Mouse (Mus musculus) stomach, postnatal 0 days (tissue): ENCODE results near the gene Scgn. TPM values are rescaled to one million over a fixed set of nuclear protein-coding genes. Genes with fewer than 3 reads are reported as not detected.

Experiments used
- ATAC-seq: fragments of 200-750 bp; cut with Nextera tagmentation; 2 replicates; pipeline ENCODE4 v1.8.0; 2017; ENCODE audit not compliant: low FRiP score, low TSS enrichment
- DNase-seq: peaks from one replicate; pipeline ENCODE4 v3.0.0-alpha.2; 2016; ENCODE audit warnings: low spot score
- H3K27ac ChIP-seq: fragments of 300-500 bp; sonication (generic); replicated peaks from 2 replicates; pipeline ENCODE4 v1.5.1; 2014; ENCODE audit warnings: mild to moderate bottlenecking, control low read depth
- H3K27me3 ChIP-seq: fragments of 300-500 bp; sonication (generic); 2 replicates; pipeline ENCODE4 v1.6.1; 2014; ENCODE audit warnings: low read length; ENCODE audit not compliant: control insufficient read depth, insufficient read depth
- H3K36me3 ChIP-seq: fragments of 300-500 bp; sonication (generic); 2 replicates; pipeline ENCODE4 v1.6.1; 2014; ENCODE audit warnings: low read length, mixed read lengths; ENCODE audit not compliant: control insufficient read depth, insufficient read depth
- H3K4me1 ChIP-seq: fragments of 300-500 bp; sonication (generic); replicated peaks from 2 replicates; pipeline ENCODE4 v1.6.1; 2014; ENCODE audit warnings: antibody characterized with exemption; ENCODE audit not compliant: control insufficient read depth, insufficient read depth
- H3K4me2 ChIP-seq: fragments of 300-500 bp; sonication (generic); replicated peaks from 2 replicates; pipeline ENCODE4 v1.6.1; 2014; ENCODE audit warnings: low read depth, mild to moderate bottlenecking, control low read depth, moderate library complexity
- H3K4me3 ChIP-seq: fragments of 300-500 bp; sonication (generic); 2 replicates; pipeline ENCODE4 v1.5.1; 2014; ENCODE audit warnings: low read depth, low read length, control low read depth
- H3K9ac ChIP-seq: fragments of 300-500 bp; sonication (generic); 2 replicates; pipeline ENCODE4 v1.6.1; 2014; ENCODE audit warnings: mild to moderate bottlenecking, low read length, control low read depth, mixed read lengths
- H3K9me3 ChIP-seq: fragments of 300-500 bp; sonication (generic); 2 replicates; pipeline ENCODE4 v1.6.1; 2016; ENCODE audit warnings: low read length; ENCODE audit not compliant: control insufficient read depth
- CTCF ChIP-seq: IDR thresholded peaks from 2 replicates; pipeline ENCODE4 v1.5.1; 2016; ENCODE audit warnings: antibody characterized with exemption, low read depth, mild to moderate bottlenecking, moderate library complexity
- EP300 ChIP-seq: optimal IDR thresholded peaks from 2 replicates; pipeline ENCODE3; 2016; ENCODE audit warnings: antibody characterized with exemption
- WGBS: fragments of 180-500 bp; shearing (Covaris S2); extraction: QIAGEN DNeasy Blood & Tissue Kit; methylation state at CpG from one replicate; pipeline ENCODE4 v1.1.7; 2014; 5-methylcytosine and 5-hydroxymethylcytosine counted together
- polyA plus RNA-seq: library from polyadenylated mRNA; unstranded; fragments of >200 nt; fragmentation: Nextera tagmentation; extraction: Ambion mirVana; gene quantifications from 2 replicates; pipeline ENCODE4 v1.2.1, GENCODE M21; 2015

Scgn gene
- polyA plus RNA-seq, 1 experiment from 2014 or later, result 10.9 TPM

DNA sequence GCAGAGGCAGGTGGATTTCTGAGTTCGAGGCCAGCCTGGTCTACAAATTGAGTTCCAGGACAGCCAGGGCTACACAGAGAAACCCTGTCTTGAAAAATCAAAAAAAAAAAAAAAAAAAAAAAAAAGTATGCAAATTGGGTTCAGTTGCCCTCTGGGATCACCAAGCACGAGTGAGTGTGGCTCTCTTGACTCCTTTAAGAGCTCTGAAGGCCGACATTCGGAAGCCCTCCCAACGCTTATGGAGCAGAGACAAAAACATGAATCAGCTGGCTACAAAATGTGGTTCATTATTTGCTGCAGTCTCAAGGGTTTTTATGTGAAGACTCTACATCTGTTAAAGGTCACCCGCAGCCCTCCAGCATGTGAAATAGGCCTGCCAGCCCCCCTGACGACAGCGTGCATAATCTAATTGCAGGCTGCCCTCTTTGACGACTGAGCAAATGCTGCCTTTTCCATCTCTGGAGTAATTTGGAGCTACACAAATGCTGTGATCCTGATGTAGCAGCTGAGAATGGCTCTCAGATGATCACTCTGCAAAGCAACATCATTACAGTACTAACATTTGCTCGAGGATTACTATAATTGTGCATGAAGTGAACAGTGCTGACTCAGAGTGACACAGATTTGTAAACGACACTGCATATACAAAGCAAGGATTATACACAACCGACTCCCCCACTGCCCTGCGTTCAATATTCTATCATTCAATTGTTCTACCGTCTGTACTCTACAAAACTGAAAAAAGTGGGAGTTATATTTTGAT, 41.3 kb downstream of the Scgn start:
- TF ChIP-seq CTCF (no peak), EP300 (no peak)
- H3K27ac ChIP-seq, result no peak overlapping the region
- H3K4me3 ChIP-seq, result no peak overlapping the region
- H3K4me2 ChIP-seq, result no peak overlapping the region
- H3K27me3 ChIP-seq, result no peaks in the 10 kb centered on the region
- ATAC-seq (no peak), DNase-seq (no peak)
- H3K9me3 ChIP-seq, result no peaks in the 10 kb centered on the region
- H3K9ac ChIP-seq, result no peak overlapping the region
- no peaks in the 10 kb centered on the region for H3K4me1 ChIP-seq
- 55% methylated on average over 14 of the region's 14 CpGs for WGBS
- H3K36me3 ChIP-seq, result no peaks in the 10 kb centered on the region

DNA sequence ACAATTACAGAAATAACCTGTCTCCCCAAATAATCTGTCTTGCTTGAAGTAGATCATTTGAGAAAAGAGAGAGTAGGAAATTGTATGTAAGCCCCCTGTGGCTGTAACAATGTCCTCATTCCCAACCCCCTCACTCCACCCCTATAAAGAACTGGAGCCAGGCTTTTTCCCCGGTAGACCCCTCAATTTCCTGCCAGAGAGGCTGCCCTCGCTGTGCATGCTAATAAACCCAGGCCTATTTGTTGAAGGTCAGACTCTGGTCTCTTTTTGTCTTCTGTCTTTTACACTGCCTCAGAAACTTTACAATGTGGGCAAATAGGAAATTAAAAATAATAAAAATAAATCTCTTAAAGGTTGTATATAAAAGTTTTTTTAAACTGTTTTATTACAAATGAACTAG, 44.8 kb downstream of the Scgn start:
- Histone ChIP-seq H3K4me1 (no peaks in the 10 kb centered on the region), H3K27ac (no peak overlapping the region), H3K27me3 (no peaks in the 10 kb centered on the region), H3K4me2 (no peak overlapping the region), H3K9me3 (no peaks in the 10 kb centered on the region), H3K4me3 (no peak overlapping the region), H3K36me3 (no peaks in the 10 kb centered on the region), H3K9ac (no peak overlapping the region)
- DNase-seq, result no peak
- TF ChIP-seq CTCF, result no peak
- no peak for TF ChIP-seq EP300
- no peak for ATAC-seq
- 47% methylated on average over 2 of the region's 2 CpGs for WGBS

DNA sequence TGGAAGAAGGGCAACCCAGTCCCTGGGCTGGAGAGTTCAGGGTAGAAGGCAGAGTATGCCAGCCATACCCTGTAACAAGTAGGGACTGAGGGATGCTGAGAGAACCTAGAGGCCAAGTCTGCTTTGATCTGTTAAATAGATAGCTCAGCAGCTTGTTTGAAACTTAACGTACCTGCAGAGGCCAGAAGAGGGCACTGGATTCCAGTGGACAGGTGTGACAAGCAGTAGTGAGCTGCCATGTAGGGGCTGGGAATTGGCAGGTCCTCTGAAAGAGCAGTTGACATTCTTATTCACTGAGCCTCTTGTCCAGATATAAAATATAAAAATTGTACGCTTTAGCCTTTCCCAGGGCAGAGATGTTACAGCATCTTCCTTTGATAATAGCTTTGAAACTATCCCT, 48.2 kb downstream of the Scgn start:
- 49% methylated on average over 2 of the region's 2 CpGs for WGBS
- no peak for DNase-seq

DNA sequence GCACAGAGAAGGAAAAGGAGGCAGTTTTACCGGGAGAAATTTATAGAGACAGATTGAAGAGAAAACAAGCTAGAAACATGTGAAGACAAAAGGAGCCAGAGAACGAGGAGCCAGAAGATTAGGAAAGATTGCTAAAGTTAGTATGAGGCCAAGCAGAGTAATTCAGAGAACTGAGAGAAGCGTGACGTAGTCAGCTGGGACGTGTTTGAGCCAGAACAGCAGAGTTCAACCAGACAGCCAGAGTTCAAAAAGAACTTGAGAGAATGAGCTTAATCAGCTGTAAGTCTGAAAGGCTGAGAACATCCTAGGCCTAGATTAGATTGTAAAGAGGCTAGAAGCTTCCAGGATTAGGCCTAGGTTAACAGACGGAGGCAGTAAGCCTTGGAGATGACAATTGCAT, 50.7 kb downstream of the Scgn start:
- TF ChIP-seq EP300 (no peak), CTCF (no peak)
- DNase-seq, result no peak
- ATAC-seq, result no peak
- no peaks in the 10 kb centered on the region for H3K9me3 ChIP-seq
- no peak overlapping the region for H3K4me3 ChIP-seq
- H3K27me3 ChIP-seq, result no peaks in the 10 kb centered on the region
- 43% methylated on average over 6 of the region's 6 CpGs for WGBS
- H3K27ac ChIP-seq, result 0 out of 2 replicates have a peak overlapping the region, but pooled peaks have one; percentile 35
- H3K4me1 ChIP-seq, result no peaks in the 10 kb centered on the region
- H3K9ac ChIP-seq, result no peak overlapping the region
- H3K4me2 ChIP-seq, result no peak overlapping the region
- no peaks in the 10 kb centered on the region for H3K36me3 ChIP-seq

More for the DNA sequence above, 48.2 kb downstream of the Scgn start:
- no peaks in the 10 kb centered on the region for H3K36me3 ChIP-seq
- no peak overlapping the region for H3K4me2 ChIP-seq
- no peak overlapping the region for H3K4me3 ChIP-seq
- no peaks in the 10 kb centered on the region for H3K27me3 ChIP-seq
- H3K9ac ChIP-seq, result no peak overlapping the region
- H3K4me1 ChIP-seq, result no peaks in the 10 kb centered on the region
- no peak overlapping the region for H3K27ac ChIP-seq
- H3K9me3 ChIP-seq, result no peaks in the 10 kb centered on the region
- TF ChIP-seq CTCF, result peak; percentile 53
- TF ChIP-seq EP300, result no peak
- no peak for ATAC-seq

DNA sequence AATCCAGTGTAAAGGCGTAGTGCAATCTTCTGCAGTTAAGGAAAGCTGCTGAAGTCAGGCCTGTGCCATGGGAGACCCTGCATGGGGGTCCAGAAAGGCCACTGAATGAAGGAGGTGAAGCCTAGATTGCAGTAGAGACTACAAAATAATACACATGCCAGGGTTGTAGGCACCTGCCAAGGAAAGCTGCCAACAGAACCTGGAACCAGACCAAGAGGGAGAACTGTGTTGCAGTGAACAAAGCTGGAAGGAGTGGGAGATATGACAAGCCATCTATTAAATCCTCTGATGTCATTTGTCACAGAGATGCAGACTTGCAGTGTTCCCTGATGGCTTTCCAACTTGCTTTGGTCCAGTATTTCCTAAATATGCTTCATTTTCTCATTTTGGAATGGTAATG, 52.3 kb downstream of the Scgn start:
- Histone ChIP-seq H3K4me1 (no peaks in the 10 kb centered on the region), H3K27me3 (no peaks in the 10 kb centered on the region), H3K27ac (no peak overlapping the region), H3K4me2 (no peak overlapping the region), H3K4me3 (no peak overlapping the region), H3K36me3 (no peaks in the 10 kb centered on the region), H3K9ac (no peak overlapping the region), H3K9me3 (no peaks in the 10 kb centered on the region)
- WGBS, result 94% methylated on average over 1 of the region's 1 CpGs
- ATAC-seq, result no peak
- TF ChIP-seq CTCF (no peak), EP300 (no peak)
- DNase-seq, result no peak

DNA sequence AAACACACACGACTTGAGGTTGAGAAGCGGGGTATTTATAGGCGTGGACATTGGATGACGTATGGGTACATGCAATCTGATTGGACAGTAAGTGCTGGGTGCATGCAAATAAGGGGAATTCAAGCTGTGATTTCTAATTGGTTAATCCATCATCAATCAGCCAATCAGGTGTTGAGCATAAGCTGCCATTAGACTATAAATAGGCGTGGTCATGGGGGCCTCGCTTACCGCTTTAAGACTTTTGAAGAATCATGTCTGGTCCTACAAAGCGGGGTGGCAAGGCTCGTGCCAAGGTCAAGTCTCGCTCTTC, 56.8 kb downstream of the Scgn start, which contains the start of gene Hist1h2aa:
TSS of gene Hist1h2aa (plus strand) at position 252 of the 310 bp plus-strand sequence.
- ATAC-seq (no peak), DNase-seq (no peak)
- TF ChIP-seq CTCF (no peak), EP300 (no peak)
- Histone ChIP-seq H3K4me3 (no peak within 1 kb of the TSS), H3K9me3 (no peaks in the 10 kb centered on the region), H3K27ac (no peak within 1 kb of the TSS), H3K27me3 (no peaks in the 10 kb centered on the region), H3K4me2 (no peak within 1 kb of the TSS), H3K4me1 (no peaks in the 10 kb centered on the region), H3K36me3 (no peaks in the 10 kb centered on the region), H3K9ac (no peak within 1 kb of the TSS)
- WGBS, result 91% methylated on average over 10 of the region's 10 CpGs
